15 mouse cellular contexts compared by ENCODE assay signal in the genomic region with DNA sequence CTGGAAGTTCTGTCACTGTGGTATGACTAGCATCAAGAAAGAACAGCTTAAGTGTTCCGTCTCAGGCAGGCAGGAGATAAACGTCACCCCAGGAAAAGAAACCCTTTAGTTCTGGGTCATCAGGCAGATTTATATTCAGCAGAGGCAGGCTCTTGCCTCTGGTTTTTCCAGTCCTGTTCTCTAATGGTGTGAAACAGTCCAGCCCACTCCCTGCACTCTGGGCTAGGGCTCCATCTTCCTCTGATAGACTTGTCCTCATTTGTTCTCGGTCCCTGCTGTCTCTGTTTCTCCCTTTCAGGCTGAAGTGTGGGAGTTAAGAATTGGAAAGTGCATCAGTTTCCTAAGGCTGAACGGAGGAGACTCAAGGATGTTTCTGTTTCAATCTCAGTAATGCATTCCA.
DNase-seq lines count a peak whose midpoint lies in the region; ATAC-seq and TF ChIP-seq lines count a peak whose summit lies in the region.
"Had no signal": no experiment of that assay in that cellular context is flagged by ENCODE, and none has a peak within 500 bp of the region (broad histone marks: within the 10 kb centered on the region; RNA-seq: fewer than 3 reads in every experiment).

No protein-coding gene starts in this region.

- H3K4me3 ChIP-seq in hindbrain, embryonic 15.5 days: no peak overlapping the region
- H3K4me3 ChIP-seq in hindbrain, embryonic 13.5 days: no peak overlapping the region
- H3K4me3 ChIP-seq in left cerebral cortex, adult 2 months: no peak overlapping the region
- H3K4me3 ChIP-seq: limb, embryonic 13.5 days; midbrain, embryonic 10.5 days had no signal

- no peaks in the 10 kb centered on the region for H3K36me3 ChIP-seq in hindbrain, embryonic 15.5 days
- H3K36me3 ChIP-seq in hindbrain, embryonic 13.5 days: no peaks in the 10 kb centered on the region
- H3K36me3 ChIP-seq: limb, embryonic 13.5 days; midbrain, embryonic 10.5 days had no signal

- intact Hi-C loops in left cerebral cortex, adult 2 months (cut with DNase I): no loop called here

- no peak for TF ChIP-seq CTCF in left cerebral cortex, adult 2 months (IDR thresholded peaks at IDR 0.05)

- WGBS in hindbrain, embryonic 15.5 days: 29% methylated on average over 4 of the region's 4 CpGs
- WGBS in hindbrain, embryonic 13.5 days: 19% methylated on average over 4 of the region's 4 CpGs

- no peaks in the 10 kb centered on the region for H3K27me3 ChIP-seq in hindbrain, embryonic 15.5 days
- H3K27me3 ChIP-seq in hindbrain, embryonic 13.5 days: no peaks in the 10 kb centered on the region
- H3K27me3 ChIP-seq: limb, embryonic 13.5 days had no signal

- H3K4me1 ChIP-seq in hindbrain, embryonic 15.5 days (replicated peaks): peaks cover 6% of the 10 kb centered on the region; the same call in 1 of the 2 replicates
- H3K4me1 ChIP-seq in hindbrain, embryonic 13.5 days (replicated peaks): peaks cover 7% of the 10 kb centered on the region; the same call in 1 of the 2 replicates

- ATAC-seq in hindbrain, embryonic 15.5 days (ENCODE audit: low FRiP score, low read depth): 0 out of 2 replicates have a peak, but pooled peaks have one; percentile 27
- no peak for ATAC-seq in hindbrain, embryonic 13.5 days (ENCODE audit: low FRiP score)
- no peak for ATAC-seq in monocyte, adult 5-6 weeks (replicated peaks; ENCODE audit: insufficient number of reproducible peaks, low FRiP score, low TSS enrichment, poor library complexity, severe bottlenecking)

- H3K9ac ChIP-seq in hindbrain, embryonic 15.5 days: no peak overlapping the region
- no peak overlapping the region for H3K9ac ChIP-seq in hindbrain, embryonic 13.5 days
- H3K9ac ChIP-seq: limb, embryonic 13.5 days; lung, embryonic 14.5 days had no signal

- DNase-seq in right cerebral cortex, adult 18-20 months: peak; percentile 67
- DNase-seq in right cerebral cortex, postnatal 14 days: no peak
- peak in 1 of 2 experiments; percentile 27 for DNase-seq in left cerebral cortex, adult 2 months (ENCODE audit: extremely low spot score in 1 of 2, low spot score in 2 of 2)
- DNase-seq in telencephalon, adult 2 months (ENCODE audit: low read depth, low spot score): peak; percentile 72
- DNase-seq in T-cell, adult 2 months (ENCODE audit: low spot score): no peak
- DNase-seq: adrenal gland, adult 8-10 months; cerebellum, adult 18-20 months; kidney, adult 2 months; lung, embryonic 14.5 days; thymus, postnatal 36 days had no signal

- no peak overlapping the region for H3K27ac ChIP-seq in hindbrain, embryonic 15.5 days (replicated peaks)
- H3K27ac ChIP-seq in hindbrain, embryonic 13.5 days: no peak overlapping the region
- H3K27ac ChIP-seq in left cerebral cortex, adult 2 months: peak overlapping the region; percentile 62
- H3K27ac ChIP-seq: limb, embryonic 13.5 days; midbrain, embryonic 10.5 days had no signal

- H3K4me2 ChIP-seq in hindbrain, embryonic 15.5 days: no peak overlapping the region
- no peak overlapping the region for H3K4me2 ChIP-seq in hindbrain, embryonic 13.5 days
- H3K4me2 ChIP-seq: limb, embryonic 13.5 days; lung, embryonic 14.5 days had no signal

- H3K9me3 ChIP-seq in hindbrain, embryonic 15.5 days: no peaks in the 10 kb centered on the region
- no peaks in the 10 kb centered on the region for H3K9me3 ChIP-seq in hindbrain, embryonic 13.5 days
- H3K9me3 ChIP-seq: limb, embryonic 13.5 days; midbrain, embryonic 10.5 days had no signal

Comparison
In these comparisons a context has a peak if more than half of its experiments do, and no peak if none do; other contexts are left out.
1. DNase-seq: peak in right cerebral cortex, adult 18-20 months (single experiment) and telencephalon, adult 2 months (single experiment); none in right cerebral cortex, postnatal 14 days (single experiment) and T-cell, adult 2 months (single experiment).